Mouse (Mus musculus): ENCODE measurements around the gene Unc13c. TPM values are rescaled to one million over a fixed set of nuclear protein-coding genes. Genes with fewer than 3 reads are reported as not detected.
A peak's percentile ranks its signal among the peaks of the same experiment; 100 is the strongest.

Gene Unc13c
- total RNA-seq, 2 experiments from 2014 or later = not detected

GRCm38 (mm10) chr9:73649088-73649487, 319.7 kb downstream of the Unc13c start:
- ATAC-seq (replicated peaks; ENCODE audit: poor library complexity) = no peak

DNA sequence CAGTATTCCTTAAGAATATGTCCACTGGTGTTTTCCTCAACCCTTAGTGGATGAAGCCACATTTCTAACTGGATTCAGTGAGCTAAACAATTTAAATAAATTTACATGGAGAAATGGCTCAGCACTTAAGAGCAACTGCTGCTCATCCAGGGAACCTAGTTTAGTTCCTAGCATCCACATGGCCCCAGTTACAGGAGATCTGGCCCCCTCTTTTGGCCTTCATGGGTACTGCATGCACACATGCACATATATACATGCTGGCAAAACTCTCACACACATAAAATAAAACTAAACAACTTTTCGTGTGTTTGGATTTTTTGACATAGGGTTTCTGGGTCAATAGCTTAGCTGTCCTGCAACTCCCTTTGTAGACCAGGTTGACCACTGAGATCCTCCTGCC, 330.6 kb downstream of the Unc13c start:
- no peak for ATAC-seq (replicated peaks; ENCODE audit: poor library complexity)

DNA sequence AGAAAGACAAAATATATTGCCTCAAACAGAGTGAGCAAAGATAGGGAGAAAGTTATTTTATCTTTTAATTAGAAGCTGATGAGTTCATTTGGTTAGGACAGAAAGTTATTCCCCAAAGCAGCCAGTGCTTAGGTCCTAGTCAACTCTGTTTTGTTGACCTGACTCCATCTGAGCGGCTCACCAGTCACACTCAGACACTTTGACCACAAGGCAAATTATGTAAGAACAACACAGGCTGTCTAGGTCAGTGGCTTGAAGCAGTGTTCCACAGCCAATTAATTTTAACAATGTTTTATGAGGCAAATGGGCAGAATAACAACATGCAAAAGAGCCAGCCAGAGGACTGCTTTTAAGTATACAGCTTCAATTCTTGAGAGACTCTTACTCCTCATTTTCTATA, 343.6 kb downstream of the Unc13c start:
- no peak for ATAC-seq (replicated peaks; ENCODE audit: poor library complexity)

DNA sequence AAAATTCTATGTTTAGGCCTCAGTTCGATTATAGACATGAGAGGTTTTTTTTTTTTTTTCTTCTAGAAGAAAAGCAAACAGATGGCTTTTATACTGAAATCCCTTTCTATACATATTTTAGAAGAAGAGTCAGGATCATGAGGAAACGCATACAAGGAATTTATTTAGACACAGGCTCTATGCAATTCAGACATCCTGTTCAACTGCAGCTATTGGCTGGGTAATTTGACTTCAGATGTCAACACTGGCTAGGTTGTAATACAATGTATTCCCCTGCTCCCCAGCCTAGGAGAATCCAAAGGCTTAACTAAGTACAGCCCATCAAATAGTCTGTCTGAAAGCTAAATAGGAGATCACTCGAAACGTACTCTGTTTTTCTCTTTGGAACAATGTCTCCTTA, 355.9 kb downstream of the Unc13c start:
- no peak for ATAC-seq (replicated peaks; ENCODE audit: poor library complexity)

DNA sequence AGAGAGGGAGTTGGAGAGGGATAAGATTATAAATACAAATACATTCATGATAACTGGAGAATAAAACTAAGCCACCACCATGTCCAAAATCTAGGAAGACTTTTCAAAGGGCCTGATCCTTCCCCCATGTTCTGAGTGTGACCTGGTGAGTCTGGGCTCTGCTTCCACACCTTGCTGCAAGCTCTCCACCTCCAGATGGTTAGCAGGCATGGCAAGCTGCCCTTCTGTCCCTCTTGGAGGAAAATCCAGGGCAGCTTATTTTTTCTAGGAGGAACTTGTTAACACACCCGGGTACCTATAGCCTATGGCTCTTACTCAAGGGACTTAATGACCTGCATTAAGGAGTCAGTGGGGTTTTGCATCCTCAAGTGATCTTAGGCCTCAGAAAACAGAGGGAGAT, 364.8 kb downstream of the Unc13c start:
- ATAC-seq (replicated peaks; ENCODE audit: poor library complexity) = no peak

DNA sequence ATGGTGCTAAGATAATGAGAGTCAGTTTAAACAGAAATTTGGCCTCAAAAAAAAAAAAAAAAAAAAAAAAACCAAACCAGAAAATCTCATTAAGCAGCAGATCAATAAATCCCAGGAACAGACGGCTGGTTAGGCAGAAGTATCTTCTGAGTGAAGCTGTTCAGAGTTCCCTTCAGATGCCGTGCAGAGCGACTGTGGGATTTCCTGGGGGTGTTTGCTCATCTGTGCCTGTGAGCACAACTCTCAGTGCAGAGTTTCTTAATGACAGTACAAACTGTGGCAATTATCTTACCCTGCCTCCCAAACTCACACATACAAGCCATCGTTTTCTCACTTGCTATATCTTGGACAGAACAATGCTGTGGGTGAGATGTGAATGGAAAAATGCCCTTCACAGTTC, 403.2 kb downstream of the Unc13c start:
- ATAC-seq (replicated peaks; ENCODE audit: poor library complexity) = no peak

GRCm38 (mm10) chr9:73560037-73560436, 408.7 kb downstream of the Unc13c start:
- no peak for ATAC-seq (replicated peaks; ENCODE audit: poor library complexity)

GRCm38 (mm10) chr9:73557805-73558204, 411.0 kb downstream of the Unc13c start:
- ATAC-seq (replicated peaks; ENCODE audit: poor library complexity) = peak; percentile 86

DNA sequence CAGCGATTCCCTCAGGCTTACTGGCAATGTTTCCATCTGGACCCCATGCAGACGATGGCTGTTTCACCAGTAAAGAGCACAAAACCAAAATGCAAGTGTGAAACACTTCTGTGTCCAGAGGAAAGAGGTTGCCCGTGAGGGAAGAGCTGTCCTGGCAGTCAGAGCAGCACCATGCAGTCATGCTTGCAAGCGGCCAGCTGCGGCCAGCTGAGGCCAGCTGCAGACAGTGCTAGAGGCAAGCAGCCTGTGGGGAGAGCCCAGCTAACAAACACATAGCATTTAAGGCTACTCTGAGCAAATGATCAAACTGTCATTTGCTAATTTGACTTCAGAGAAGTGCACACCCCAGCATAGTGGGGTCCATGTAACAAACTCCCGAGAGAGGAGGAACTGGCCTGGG, 413.4 kb downstream of the Unc13c start:
- no peak for ATAC-seq (replicated peaks; ENCODE audit: poor library complexity)

DNA sequence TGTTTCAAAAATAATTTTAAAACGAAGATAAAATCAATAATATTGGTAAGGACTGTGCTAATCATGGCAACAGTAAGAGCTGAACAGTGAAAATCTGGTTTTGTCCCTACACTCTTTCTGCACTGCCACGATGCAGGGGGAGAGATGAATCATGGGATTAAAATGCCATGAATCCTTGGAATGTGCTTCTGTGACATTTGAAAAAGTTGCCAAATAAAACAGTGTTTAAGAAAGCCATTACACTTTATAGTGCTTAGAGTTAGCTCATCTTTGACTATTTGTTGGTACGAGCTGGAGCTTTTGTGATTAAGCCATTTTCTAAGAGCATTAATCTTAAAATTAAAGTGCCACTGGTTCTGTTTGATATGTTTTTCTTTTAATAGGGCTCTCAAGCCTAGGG, 496.2 kb downstream of the Unc13c start:
- no peak for ATAC-seq (replicated peaks; ENCODE audit: poor library complexity)

GRCm38 (mm10) chr9:73462027-73462426, 506.7 kb downstream of the Unc13c start:
- no peak for ATAC-seq (replicated peaks; ENCODE audit: poor library complexity)

- ATAC-seq (replicated peaks; ENCODE audit: poor library complexity) = no peak
These were observed 518.8 kb downstream of the Unc13c start for GRCm38 (mm10) chr9:73450009-73450408.

DNA sequence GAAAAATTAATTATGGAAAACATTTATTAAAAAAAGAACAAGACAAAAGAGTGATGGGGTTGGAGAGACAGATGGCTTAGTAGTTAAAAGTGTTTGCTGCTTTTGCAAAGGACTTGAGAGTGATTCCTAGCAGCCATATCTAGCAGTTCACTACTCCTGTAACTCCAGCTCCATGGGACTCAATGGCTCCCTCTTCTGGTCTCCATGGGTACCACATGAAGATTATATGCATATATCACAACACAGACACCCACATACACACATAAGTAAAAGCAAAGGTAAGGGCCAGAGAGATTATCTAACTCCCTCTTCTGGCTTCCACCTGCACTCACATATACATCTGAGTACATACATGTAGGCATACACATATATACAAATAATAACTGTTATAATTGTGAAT, 519.5 kb downstream of the Unc13c start:
- ATAC-seq (replicated peaks; ENCODE audit: poor library complexity) = no peak

DNA sequence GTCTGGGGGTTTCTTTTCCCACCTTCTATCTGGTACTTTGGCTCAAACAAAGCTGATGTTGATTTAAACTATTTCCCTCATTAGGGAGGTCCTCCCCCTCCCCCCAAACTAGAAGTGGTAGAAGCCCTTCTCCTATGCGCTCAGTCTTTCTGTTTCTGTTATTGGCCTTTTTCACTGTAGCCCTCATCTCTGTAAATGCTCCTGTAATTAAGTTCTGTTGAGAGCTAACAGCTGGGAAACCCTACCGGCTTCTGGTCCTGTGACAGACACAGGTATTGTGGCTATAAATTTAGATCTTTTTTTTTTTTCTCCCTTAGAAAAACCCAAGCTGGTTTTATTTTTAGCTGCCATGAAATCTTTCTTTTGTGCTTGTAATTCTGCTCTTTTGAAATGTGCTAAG, 536.8 kb downstream of the Unc13c start:
- ATAC-seq (replicated peaks; ENCODE audit: poor library complexity) = no peak

Other genes with a start within 250 kb of the Unc13c start
- gene Wdr72, start 141.4 kb upstream of the Unc13c start, total RNA-seq (2015) = not detected in 2 replicates
- gene Wdr72, start 141.4 kb upstream of the Unc13c start, total RNA-seq (2017) = not detected in 2 replicates

All from megakaryocyte progenitor cell, adult 5-6 weeks (primary cell).